Mouse (Mus musculus): ENCODE data around the gene Stk32b. TPM values are rescaled to one million over a fixed set of nuclear protein-coding genes. Genes with fewer than 3 reads are reported as not detected.

Gene Stk32b
- polyA plus RNA-seq, 1 experiment = not detected

DNA sequence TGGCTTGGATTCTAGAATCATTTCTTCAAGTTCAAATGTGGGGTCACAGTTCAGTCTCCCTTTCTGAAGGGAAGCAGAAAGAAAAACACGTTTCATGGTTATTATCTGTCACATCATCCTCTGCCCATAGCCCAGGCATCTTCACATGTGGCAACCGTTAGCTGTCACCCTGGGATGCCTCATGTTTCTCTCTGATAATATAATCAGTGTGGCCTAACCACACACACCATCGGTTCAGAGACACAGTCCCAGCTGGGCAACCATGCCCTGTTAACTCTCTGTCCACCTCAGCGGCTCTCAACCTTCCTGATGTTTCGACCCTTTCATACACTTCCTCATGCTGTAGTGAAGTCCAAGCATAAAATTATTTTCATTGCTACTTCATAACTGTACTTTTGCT lies 259.8 kb downstream of the Stk32b start:
- no peaks in the 10 kb centered on the region for H3K4me1 ChIP-seq (ENCODE audit: control insufficient read depth, insufficient read depth, low read length)
- H3K4me3 ChIP-seq (ENCODE audit: insufficient read depth, low read depth, low read length) = no peak overlapping the region
- TF ChIP-seq CTCF (IDR thresholded peaks at IDR 0.05; ENCODE audit: insufficient read depth, low read depth, low read length) = no peak
- no peak for TF ChIP-seq POLR2A (IDR thresholded peaks at IDR 0.05; ENCODE audit: insufficient read depth, low read depth, low read length)
- H3K27ac ChIP-seq (ENCODE audit: insufficient read depth, low read depth, low read length) = no peak overlapping the region
- WGBS = 89% methylated on average over 5 of the region's 5 CpGs

DNA sequence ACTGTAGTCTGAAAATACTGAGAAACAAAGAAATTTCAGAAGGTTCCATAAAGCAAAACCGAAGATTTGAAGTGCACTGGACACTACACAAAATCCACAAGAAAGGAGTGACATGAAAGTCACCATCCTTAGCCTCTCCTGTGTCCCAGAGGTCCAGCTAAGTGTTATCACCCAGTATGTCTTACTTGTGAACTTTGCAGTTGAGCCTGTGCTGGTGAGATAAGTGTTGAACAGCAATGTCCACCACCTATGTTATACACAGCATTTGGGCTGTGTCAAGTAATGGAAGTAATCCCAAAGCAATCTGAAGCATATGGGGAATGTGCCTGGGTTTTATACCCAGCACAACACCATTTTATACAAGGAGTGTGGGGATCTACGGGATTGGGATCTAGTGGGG lies 260.4 kb downstream of the Stk32b start:
- no peak for TF ChIP-seq CTCF (IDR thresholded peaks at IDR 0.05; ENCODE audit: insufficient read depth, low read depth, low read length)
- TF ChIP-seq POLR2A (IDR thresholded peaks at IDR 0.05; ENCODE audit: insufficient read depth, low read depth, low read length) = no peak
- no peak overlapping the region for H3K27ac ChIP-seq (ENCODE audit: insufficient read depth, low read depth, low read length)
- 73% methylated on average over 2 of the region's 2 CpGs for WGBS
- no peaks in the 10 kb centered on the region for H3K4me1 ChIP-seq (ENCODE audit: control insufficient read depth, insufficient read depth, low read length)
- no peak overlapping the region for H3K4me3 ChIP-seq (ENCODE audit: insufficient read depth, low read depth, low read length)

DNA sequence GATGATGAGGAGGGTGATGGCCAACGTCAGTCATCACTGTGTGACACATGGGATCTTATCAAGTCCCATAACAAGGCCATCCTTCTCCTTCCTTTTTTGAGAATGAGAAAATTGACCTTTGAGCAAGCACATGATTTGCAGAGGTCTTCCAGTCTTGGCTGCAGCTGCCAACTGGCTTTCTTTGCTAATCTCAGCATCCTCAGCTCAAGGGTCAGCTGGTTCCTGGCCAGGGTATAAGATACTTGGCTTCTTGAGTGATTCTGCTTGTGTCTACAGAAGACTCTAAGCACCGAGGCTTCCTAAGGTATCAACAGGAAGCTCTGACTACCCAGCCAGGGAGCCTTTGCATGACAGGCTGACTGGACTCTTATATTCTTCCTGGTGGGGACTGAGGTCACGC lies 269.4 kb downstream of the Stk32b start:
- Histone ChIP-seq H3K4me3 (ENCODE audit: insufficient read depth, low read depth, low read length) (no peak overlapping the region), H3K27ac (ENCODE audit: insufficient read depth, low read depth, low read length) (no peak overlapping the region), H3K4me1 (ENCODE audit: control insufficient read depth, insufficient read depth, low read length) (no peaks in the 10 kb centered on the region)
- 83% methylated on average over 3 of the region's 3 CpGs for WGBS
- TF ChIP-seq CTCF (IDR thresholded peaks at IDR 0.05; ENCODE audit: insufficient read depth, low read depth, low read length) = no peak
- no peak for TF ChIP-seq POLR2A (IDR thresholded peaks at IDR 0.05; ENCODE audit: insufficient read depth, low read depth, low read length)

DNA sequence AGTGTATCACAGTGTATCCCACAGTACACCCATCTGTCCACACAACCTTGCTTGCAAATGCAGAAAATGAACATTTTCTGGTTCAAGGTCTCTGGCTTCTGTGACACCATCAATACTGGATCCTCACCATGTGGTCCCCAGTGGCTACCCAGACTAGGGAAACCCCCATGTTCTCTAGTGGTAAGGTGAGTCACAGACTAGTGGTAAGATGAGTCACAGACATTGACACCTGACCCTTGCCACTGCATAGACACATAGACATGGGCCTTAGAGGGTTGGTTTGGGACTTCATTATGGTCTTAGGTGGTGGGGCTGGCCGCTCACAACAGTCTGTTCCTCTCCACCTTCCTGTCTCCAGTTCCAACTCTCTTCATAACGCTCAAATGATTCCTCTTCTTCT lies 274.2 kb downstream of the Stk32b start:
- TF ChIP-seq CTCF (IDR thresholded peaks at IDR 0.05; ENCODE audit: insufficient read depth, low read depth, low read length) (no peak), POLR2A (IDR thresholded peaks at IDR 0.05; ENCODE audit: insufficient read depth, low read depth, low read length) (no peak)
- 97% methylated on average over 2 of the region's 2 CpGs for WGBS
- Histone ChIP-seq H3K4me1 (ENCODE audit: control insufficient read depth, insufficient read depth, low read length) (no peaks in the 10 kb centered on the region), H3K27ac (ENCODE audit: insufficient read depth, low read depth, low read length) (no peak overlapping the region), H3K4me3 (ENCODE audit: insufficient read depth, low read depth, low read length) (no peak overlapping the region)

DNA sequence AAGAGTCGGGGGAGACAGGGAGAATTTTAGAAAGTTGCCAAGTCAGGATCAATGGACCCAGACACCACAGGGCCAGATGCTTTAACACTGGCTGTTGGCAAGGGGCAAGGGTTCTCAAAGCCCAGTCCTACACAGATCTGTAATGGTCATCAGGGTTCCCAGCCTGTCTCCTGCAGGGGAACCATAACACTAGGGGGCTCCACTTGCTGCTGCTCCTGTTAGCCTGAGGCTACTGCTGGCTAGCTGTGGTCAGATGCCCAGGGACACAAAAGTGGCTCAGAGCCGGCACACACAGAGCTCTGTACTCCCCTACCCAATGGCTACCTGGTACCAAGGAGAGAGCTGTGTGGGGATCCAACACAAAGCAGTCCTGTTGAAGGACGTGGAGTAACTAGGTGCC lies 281.6 kb downstream of the Stk32b start:
- Histone ChIP-seq H3K4me3 (ENCODE audit: insufficient read depth, low read depth, low read length) (no peak overlapping the region), H3K4me1 (ENCODE audit: control insufficient read depth, insufficient read depth, low read length) (no peaks in the 10 kb centered on the region), H3K27ac (ENCODE audit: insufficient read depth, low read depth, low read length) (no peak overlapping the region)
- 70% methylated on average over 3 of the region's 3 CpGs for WGBS
- TF ChIP-seq CTCF (IDR thresholded peaks at IDR 0.05; ENCODE audit: insufficient read depth, low read depth, low read length) (no peak), POLR2A (IDR thresholded peaks at IDR 0.05; ENCODE audit: insufficient read depth, low read depth, low read length) (no peak)

DNA sequence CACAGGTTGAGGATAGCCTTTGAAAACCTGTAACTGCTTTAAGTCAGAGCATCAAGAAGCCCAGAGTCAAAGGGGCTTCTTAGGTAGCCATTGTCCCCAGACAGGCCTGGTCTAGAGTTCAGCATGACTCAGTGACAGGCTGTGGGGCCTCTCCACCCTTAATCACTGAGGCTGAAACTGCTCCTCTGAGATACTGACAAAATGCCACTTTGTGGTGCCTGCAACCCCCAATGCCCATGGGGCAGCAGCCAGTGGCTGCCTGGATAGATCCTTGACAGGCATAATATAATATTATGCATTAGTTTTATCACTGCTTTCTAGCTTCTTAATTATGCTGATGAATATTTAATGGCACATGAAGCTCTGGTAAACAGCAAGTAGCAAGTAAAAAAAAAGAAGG lies 289.8 kb downstream of the Stk32b start:
- Histone ChIP-seq H3K27ac (ENCODE audit: insufficient read depth, low read depth, low read length) (no peak overlapping the region), H3K4me1 (ENCODE audit: control insufficient read depth, insufficient read depth, low read length) (peaks cover 2% of the 10 kb centered on the region; the same call in 1 of the 2 replicates)
- TF ChIP-seq POLR2A (IDR thresholded peaks at IDR 0.05; ENCODE audit: insufficient read depth, low read depth, low read length) (no peak), CTCF (IDR thresholded peaks at IDR 0.05; ENCODE audit: insufficient read depth, low read depth, low read length) (no peak)

DNA sequence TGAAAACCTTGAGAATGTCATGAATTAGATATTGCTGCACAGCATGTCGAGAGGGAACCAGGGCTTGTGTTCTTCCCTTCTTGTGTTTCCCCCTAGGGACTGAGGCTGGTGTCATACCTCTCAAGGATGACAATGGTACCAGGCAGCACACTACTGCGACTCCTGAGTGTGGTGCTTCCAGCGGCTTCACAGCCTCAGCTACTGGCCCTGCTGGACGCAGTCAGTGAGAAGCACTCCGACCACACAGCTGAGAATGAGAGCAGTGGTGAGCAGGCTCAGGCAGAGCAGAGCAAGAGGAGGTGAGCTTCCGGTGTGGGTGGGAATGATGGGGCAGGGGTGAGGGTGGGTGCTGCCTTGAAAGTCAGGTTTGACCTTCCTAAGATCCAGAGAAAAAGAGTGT lies 297.9 kb downstream of the Stk32b start:
- TF ChIP-seq POLR2A (IDR thresholded peaks at IDR 0.05; ENCODE audit: insufficient read depth, low read depth, low read length) (no peak), CTCF (IDR thresholded peaks at IDR 0.05; ENCODE audit: insufficient read depth, low read depth, low read length) (no peak)
- 95% methylated on average over 6 of the region's 6 CpGs for WGBS

More for the DNA sequence above, 289.8 kb downstream of the Stk32b start:
- H3K4me3 ChIP-seq (ENCODE audit: insufficient read depth, low read depth, low read length) = no peak overlapping the region

More for the DNA sequence above, 297.9 kb downstream of the Stk32b start:
- Histone ChIP-seq H3K4me3 (ENCODE audit: insufficient read depth, low read depth, low read length) (no peak overlapping the region), H3K4me1 (ENCODE audit: control insufficient read depth, insufficient read depth, low read length) (peaks cover 21% of the 10 kb centered on the region), H3K27ac (ENCODE audit: insufficient read depth, low read depth, low read length) (no peak overlapping the region)

Other genes with a start within 250 kb of the Stk32b start
- gene Cytl1, start 18.3 kb upstream of the Stk32b start, polyA plus RNA-seq (2012; ENCODE audit: insufficient read depth, insufficient read length, low replicate concordance, missing spikeins) = not detected in 2 replicates
- gene Msx1, start 107.4 kb upstream of the Stk32b start, polyA plus RNA-seq (2012; ENCODE audit: insufficient read depth, insufficient read length, low replicate concordance, missing spikeins) = not detected in 2 replicates